Mouse (Mus musculus): Measurements from ENCODE around the gene Wdr13.
"Not testable (repeated sequence)": the region's sequence is repeated elsewhere in the genome, so short reads cannot be mapped to it uniquely, and the experiment has no call there.

DNA sequence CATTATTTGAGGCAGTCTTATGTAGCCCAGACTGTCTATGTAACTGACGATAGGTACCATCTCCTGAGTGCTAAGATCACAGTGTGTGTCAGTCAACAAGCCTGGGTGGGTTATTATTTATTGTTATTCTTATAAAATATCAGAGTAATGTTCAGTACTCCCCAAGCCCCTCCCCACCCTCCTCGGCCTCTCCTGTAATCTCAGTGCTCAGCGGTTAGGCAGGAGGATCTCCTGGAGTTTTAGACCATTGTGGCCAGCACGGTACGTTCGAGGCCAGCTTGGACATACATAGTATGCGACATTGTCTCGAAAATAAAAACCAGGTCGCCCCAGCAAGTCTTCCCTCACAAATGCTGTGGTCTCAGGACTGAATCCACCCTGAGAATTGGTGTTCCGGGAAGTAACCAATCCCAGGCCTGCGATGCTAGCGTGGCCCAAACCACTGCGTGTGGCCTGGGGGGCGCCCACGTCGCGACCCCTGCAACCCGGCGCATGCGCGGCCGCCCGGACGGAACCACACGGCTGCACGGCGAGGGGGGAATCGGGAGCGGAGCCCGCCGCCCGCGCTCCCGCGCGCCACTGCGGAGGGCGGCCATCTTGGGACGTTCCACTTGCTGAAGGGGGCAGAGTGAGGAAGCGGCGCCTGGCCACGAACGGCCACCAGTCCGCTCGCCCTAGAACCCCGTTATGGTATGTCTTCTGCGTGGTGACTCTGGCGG is 36.5 kb downstream of the Wdr13 start:
- not testable (repeated sequence) for TF ChIP-seq CTCF (IDR thresholded peaks at IDR 0.05; ENCODE audit: low read depth, low read length); POLR2A (IDR thresholded peaks at IDR 0.05; ENCODE audit: insufficient read depth, low read length); EP300 (IDR thresholded peaks at IDR 0.05; ENCODE audit: insufficient read depth, low read depth, low read length)

Measured in ES-Bruce4 (cell line).